Mouse (Mus musculus): ENCODE data around the gene Nt5c3.

Gene Nt5c3

DNA sequence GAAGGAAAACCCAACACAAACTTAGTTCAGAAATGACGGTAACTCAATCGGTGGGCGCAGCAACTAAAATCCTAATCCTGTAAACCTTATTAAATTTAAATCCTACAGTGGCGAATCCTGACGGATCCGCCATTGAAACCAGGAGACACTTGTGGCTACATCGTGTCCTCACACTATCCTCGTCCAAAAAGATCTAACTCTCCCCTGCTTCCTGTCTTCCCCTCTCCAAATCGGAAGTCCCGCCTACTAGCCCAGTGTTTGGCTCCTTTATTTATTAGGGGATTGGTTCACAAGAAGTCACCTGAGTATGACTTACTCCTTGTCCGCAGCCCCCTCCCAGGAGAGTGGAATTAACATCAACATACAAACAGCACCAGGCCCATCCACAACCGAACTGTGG, 86.6 kb downstream of the Nt5c3 start:
- no peak for DNase-seq (ENCODE audit: low read depth, low spot score)

DNA sequence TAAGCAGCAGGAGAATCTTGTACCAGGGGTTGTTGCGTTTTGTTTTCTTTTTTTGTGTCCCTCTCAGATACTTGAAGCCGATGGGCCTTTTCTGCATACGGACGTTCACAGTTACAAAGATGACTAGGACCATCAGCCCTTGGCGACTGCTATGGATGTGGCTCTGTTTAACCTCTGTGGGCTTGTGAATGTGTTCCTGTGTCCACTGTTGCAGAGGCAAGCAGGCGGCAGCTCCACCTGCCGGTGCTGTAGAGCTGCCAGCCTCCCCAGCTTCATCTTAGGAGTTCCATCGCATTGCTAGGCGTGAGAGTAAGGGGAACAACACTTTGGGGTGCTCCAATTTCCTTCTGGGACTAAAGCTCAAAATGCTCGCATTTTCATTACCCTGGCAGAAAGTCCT, 88.2 kb downstream of the Nt5c3 start:
- DNase-seq (ENCODE audit: low read depth, low spot score), result no peak

DNA sequence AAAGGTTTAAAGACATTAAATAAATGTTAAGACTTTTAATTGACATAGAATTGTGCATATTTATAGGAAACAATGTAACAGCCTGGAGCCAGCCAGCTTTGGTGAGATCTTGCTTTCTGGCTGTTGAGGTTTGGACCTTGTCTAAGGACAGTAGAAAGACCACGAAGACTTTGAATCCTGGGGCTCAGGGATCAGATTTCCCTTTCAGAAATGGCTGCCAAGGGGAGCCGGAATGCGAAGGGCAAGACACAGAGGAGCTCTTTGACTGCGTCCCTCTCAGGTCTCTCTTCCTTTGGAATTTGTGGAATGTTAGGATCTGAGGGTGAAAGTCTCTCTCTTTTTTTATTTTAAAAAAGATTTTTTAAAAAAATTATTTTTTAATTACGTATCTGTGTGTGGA, 89.0 kb downstream of the Nt5c3 start:
- no peak for DNase-seq (ENCODE audit: low read depth, low spot score)

DNA sequence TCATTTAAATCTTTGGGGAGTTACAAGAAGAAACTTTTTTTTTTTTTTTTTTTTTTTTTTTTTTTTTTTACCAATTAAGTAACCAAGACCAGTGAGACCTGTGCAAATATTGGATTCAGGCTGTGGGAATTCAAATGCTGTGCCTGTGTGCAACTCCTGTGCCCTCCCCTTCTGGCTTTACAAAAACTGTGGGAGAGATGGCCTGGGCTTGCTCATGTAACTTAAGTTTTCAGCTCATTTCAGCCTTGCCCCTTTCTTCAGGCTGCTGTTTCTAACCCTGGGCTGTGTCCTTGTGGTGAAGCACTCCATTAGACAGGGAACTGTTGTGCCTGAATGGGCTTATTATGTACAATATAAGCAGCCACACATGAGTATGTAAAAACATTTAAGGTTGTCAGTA, 90.9 kb downstream of the Nt5c3 start:
- DNase-seq (ENCODE audit: low read depth, low spot score), result peak; percentile 10

DNA sequence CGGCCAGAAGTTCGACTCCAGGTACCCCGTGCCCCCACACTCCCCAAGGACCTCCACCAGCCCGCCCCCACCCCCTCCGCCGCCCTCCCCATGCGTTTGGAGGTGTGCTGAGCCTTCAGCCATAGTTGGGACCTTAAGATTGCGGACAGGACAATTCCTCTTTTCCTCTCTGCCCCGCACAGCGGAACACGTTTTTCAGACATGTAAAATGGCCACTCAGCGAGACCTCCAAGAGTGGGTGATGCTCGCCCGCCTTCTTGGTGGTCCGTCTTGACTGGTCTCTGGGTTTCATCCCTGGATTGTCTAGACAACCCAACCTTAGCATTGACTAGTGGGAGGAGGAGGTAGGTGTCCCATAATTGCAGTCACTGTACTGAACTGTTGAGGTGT, 91.3 kb downstream of the Nt5c3 start:
- peak; percentile 24 for DNase-seq (ENCODE audit: low read depth, low spot score)

Measured in forelimb bud, embryonic 11.5 days (tissue).